In genomic region chr1:185271373-185271772, GRCm38 (mm10) we compare ENCODE assay signal across 26 mouse cellular contexts.
"Had no signal": no experiment of that assay in that cellular context is flagged by ENCODE, and none has a peak within 500 bp of the region (broad histone marks: within the 10 kb centered on the region; RNA-seq: fewer than 3 reads in every experiment).

No protein-coding gene starts in this region.

- ATAC-seq: hindbrain, postnatal 0 days had no signal

- H3K9ac ChIP-seq: heart, embryonic 13.5 days; heart, embryonic 15.5 days; hindbrain, embryonic 13.5 days; hindbrain, embryonic 15.5 days; kidney, embryonic 15.5 days; limb, embryonic 12.5 days; liver, embryonic 13.5 days had no signal

- H3K9me3 ChIP-seq: heart, embryonic 15.5 days; hindbrain, embryonic 13.5 days; hindbrain, embryonic 15.5 days; limb, embryonic 12.5 days; liver, embryonic 13.5 days had no signal

- H3K4me2 ChIP-seq: heart, embryonic 11.5 days; heart, embryonic 13.5 days; heart, embryonic 15.5 days; hindbrain, embryonic 13.5 days; hindbrain, embryonic 15.5 days; kidney, embryonic 15.5 days; limb, embryonic 12.5 days; liver, embryonic 11.5 days; liver, embryonic 13.5 days had no signal

- H3K27me3 ChIP-seq: heart, embryonic 13.5 days; heart, embryonic 15.5 days; hindbrain, embryonic 13.5 days; hindbrain, embryonic 15.5 days; kidney, embryonic 15.5 days; limb, embryonic 12.5 days; liver, embryonic 13.5 days had no signal

- H3K4me3 ChIP-seq: heart, adult 2 months; heart, embryonic 13.5 days; heart, embryonic 15.5 days; hindbrain, embryonic 13.5 days; hindbrain, embryonic 15.5 days; kidney, embryonic 15.5 days; limb, embryonic 12.5 days; liver, embryonic 13.5 days had no signal

- DNase-seq: gastrocnemius, postnatal 14 days; gastrocnemius, postnatal 36 days; heart, adult 11 months; heart, adult 2 months; heart, postnatal 14 days; heart, postnatal 36 days; kidney, adult 11 months; kidney, adult 2 months; kidney, adult 9 months; kidney, postnatal 14 days; kidney, postnatal 36 days; layer of hippocampus, adult 9-11 months; layer of hippocampus, postnatal 36 days; left cerebral cortex, postnatal 4 days; liver; liver, embryonic 13.5 days had no signal

- H3K4me1 ChIP-seq: heart, embryonic 15.5 days; hindbrain, embryonic 13.5 days; hindbrain, embryonic 15.5 days; kidney, embryonic 15.5 days; limb, embryonic 12.5 days; liver, embryonic 13.5 days had no signal

- H3K27ac ChIP-seq: heart, adult 2 months; heart, embryonic 13.5 days; heart, embryonic 15.5 days; hindbrain, embryonic 13.5 days; hindbrain, embryonic 15.5 days; hindbrain, postnatal 0 days; kidney, embryonic 15.5 days; kidney, postnatal 0 days; limb, embryonic 12.5 days; liver, embryonic 13.5 days had no signal
